Mouse (Mus musculus): ENCODE results near the gene Vmn1r176.
"Not testable (repeated sequence)": the region's sequence is repeated elsewhere in the genome, so short reads cannot be mapped to it uniquely, and the experiment has no call there.

The Vmn1r176 gene

GRCm38 (mm10) chr7:23837272-23837671 lies at the start of gene Vmn1r176:
Vmn1r176 (minus strand) TSS chr7:23837372.
- not testable (repeated sequence) for DNase-seq (ENCODE audit: low spot score)

GRCm38 (mm10) chr7:23876918-23877317 lies 39.7 kb upstream of the Vmn1r176 start:
- DNase-seq (ENCODE audit: low spot score): not testable (repeated sequence)

GRCm38 (mm10) chr7:23866349-23866748 lies 29.2 kb upstream of the Vmn1r176 start, which contains the start of gene Vmn1r177:
Vmn1r177 (minus strand) TSS chr7:23866449.
- DNase-seq (ENCODE audit: low spot score): not testable (repeated sequence)

GRCm38 (mm10) chr7:23810543-23810942 lies 26.6 kb downstream of the Vmn1r176 start, which contains the start of gene Vmn1r175:
Vmn1r175 (minus strand) TSS chr7:23810643.
- DNase-seq (ENCODE audit: low spot score): not testable (repeated sequence)

GRCm38 (mm10) chr7:23784526-23784925 lies 52.6 kb downstream of the Vmn1r176 start:
- no peak for DNase-seq (ENCODE audit: low spot score)
